Mouse (Mus musculus) lung, adult 2 months (tissue): ENCODE measurements around the gene Cldn11.

Source experiments
- CTCF ChIP-seq: fragments of 200-500 bp; IDR thresholded peaks from 2 replicates; pipeline ENCODE4 v1.5.1; 2011; ENCODE audit warnings: mild to moderate bottlenecking, low read length, control low read depth; ENCODE audit not compliant: insufficient read depth
- POLR2A ChIP-seq: fragments of 200-500 bp; IDR thresholded peaks from 2 replicates; pipeline ENCODE4 v1.6.1; 2011; ENCODE audit warnings: low read depth, mild to moderate bottlenecking, control low read depth, low read length, borderline replicate concordance; ENCODE audit errors: extremely low read depth

DNA sequence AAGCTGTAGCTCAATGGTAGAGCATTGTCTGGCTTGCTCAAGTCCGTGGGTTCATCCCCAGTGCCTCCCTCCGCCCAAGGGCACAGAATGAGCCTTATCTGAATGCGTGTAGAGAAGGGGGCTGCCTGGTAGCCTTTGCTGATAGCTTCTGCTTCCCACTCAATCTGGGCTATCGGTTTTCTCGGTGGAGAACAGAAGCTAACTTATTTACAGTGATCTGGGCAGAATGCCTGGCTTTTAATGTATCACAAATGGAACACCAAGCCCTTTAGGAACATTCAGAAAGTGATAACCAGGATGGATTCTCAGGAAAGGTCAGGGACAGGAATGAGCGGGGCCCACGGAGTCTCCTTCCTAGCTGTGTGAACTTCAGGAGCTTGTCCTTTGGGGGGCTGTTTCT lies 1.1 kb upstream of the Cldn11 start:
- TF ChIP-seq CTCF (no peak), POLR2A (no peak)
